Mouse (Mus musculus): ENCODE measurements around the gene Foxb1. TPM values are rescaled to one million over a fixed set of nuclear protein-coding genes. Genes with fewer than 3 reads are reported as not detected.

The Foxb1 gene
- total RNA-seq (2023) = not detected

GRCm38 (mm10) chr9:69760371-69761301, at the start of gene Foxb1:
TSS of gene Foxb1 (minus strand) at chr9:69760940.

Other genes starting within 250 kb of the Foxb1 start
- gene Bnip2, start 228.5 kb upstream of the Foxb1 start, total RNA-seq (2023) = 51.1 TPM

Data from CD8-positive naive resting alpha-beta T cell, adult 57 days (primary cell).